Mouse (Mus musculus): ENCODE measurements around the gene Prps1. TPM values are rescaled to one million over a fixed set of nuclear protein-coding genes. Genes with fewer than 3 reads are reported as not detected.

Gene Prps1
- polyA plus RNA-seq (2016; fragmentation: Nextera tagmentation; extraction: Ambion mirVana): 69.6 and 72.3 TPM in 2 replicates

GRCm38 (mm10) chrX:140456279-140456731 lies at the start of gene Prps1:
TSS of gene Prps1 (plus strand) at chrX:140456613.
- peak; percentile 82 for ATAC-seq (ENCODE audit: insufficient number of reproducible peaks, insufficient read depth, low FRiP score, low TSS enrichment, low read depth)
- Histone ChIP-seq H3K27me3 (peaks cover 33% of the 10 kb centered on the region), H3K36me3 (no peaks in the 10 kb centered on the region), H3K4me2 (peak within 1 kb of the TSS; percentile 54), H3K4me1 (replicated peaks) (no peaks in the 10 kb centered on the region), H3K9ac (replicated peaks) (peak within 1 kb of the TSS; percentile 62), H3K27ac (no peak within 1 kb of the TSS), H3K9me3 (no peaks in the 10 kb centered on the region), H3K4me3 (replicated peaks) (peak within 1 kb of the TSS; percentile 57)
- 20% methylated on average over 26 of the region's 26 CpGs for WGBS

DNA sequence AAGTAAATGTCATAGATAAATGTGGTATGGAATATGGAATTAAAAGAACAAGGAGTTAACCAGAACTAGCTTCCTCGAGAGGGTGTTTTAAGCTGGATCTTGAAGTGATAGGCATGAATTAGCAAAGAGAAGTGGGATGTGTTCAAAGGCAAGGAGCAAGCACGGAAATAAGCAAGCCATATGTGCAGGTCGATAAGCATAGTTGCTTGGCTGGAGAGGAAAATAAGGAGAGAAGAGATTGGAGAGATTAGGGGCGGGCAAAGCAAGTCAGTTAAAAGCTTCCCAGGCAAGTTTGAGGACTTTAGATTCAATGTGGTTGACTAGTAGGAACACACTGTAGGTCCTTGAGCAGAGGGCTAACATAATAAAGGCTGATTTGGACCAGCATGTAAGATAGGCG lies 48.8 kb upstream of the Prps1 start:
- ATAC-seq (ENCODE audit: insufficient number of reproducible peaks, insufficient read depth, low FRiP score, low TSS enrichment, low read depth): no peak
- 74% methylated on average over 5 of the region's 5 CpGs for WGBS
- H3K4me3 ChIP-seq (replicated peaks): no peak overlapping the region
- no peaks in the 10 kb centered on the region for H3K9me3 ChIP-seq
- H3K9ac ChIP-seq (replicated peaks): no peak overlapping the region
- peaks cover 55% of the 10 kb centered on the region for H3K27me3 ChIP-seq
- H3K27ac ChIP-seq: no peak overlapping the region
- no peak overlapping the region for H3K4me2 ChIP-seq
- H3K4me1 ChIP-seq (replicated peaks): no peaks in the 10 kb centered on the region
- no peaks in the 10 kb centered on the region for H3K36me3 ChIP-seq

- Histone ChIP-seq H3K36me3 (no peaks in the 10 kb centered on the region), H3K27me3 (peaks cover 50% of the 10 kb centered on the region), H3K4me1 (replicated peaks) (no peaks in the 10 kb centered on the region), H3K4me3 (replicated peaks) (no peak overlapping the region), H3K9ac (replicated peaks) (no peak overlapping the region), H3K9me3 (no peaks in the 10 kb centered on the region), H3K4me2 (no peak overlapping the region), H3K27ac (no peak overlapping the region)
- no peak for ATAC-seq (ENCODE audit: insufficient number of reproducible peaks, insufficient read depth, low FRiP score, low TSS enrichment, low read depth)
- WGBS: 83% methylated on average over 4 of the region's 4 CpGs
These were observed 37.9 kb upstream of the Prps1 start for GRCm38 (mm10) chrX:140418467-140418866.

DNA sequence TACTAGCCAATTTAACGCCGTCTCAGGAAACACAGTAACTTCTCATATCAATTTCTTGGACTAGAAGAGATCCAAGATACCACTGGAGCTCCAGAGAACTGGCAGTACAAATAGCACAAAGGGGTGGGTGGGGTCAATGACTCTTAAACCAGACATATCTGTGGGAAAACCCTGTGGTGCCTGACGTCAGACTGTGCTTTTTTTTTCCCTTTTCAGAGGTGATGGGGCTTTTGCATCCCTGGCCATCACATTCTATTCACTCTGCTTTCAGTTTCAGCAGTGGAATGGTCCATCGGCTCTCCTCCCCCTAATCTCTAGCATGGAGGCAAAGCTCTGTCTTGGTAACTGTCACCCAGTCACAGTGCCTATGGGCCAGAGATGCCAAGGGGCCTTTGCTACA lies 29.3 kb upstream of the Prps1 start:
- no peaks in the 10 kb centered on the region for H3K4me1 ChIP-seq (replicated peaks)
- no peak overlapping the region for H3K9ac ChIP-seq (replicated peaks)
- H3K27me3 ChIP-seq: peaks cover 21% of the 10 kb centered on the region
- no peak overlapping the region for H3K4me3 ChIP-seq (replicated peaks)
- WGBS: 79% methylated on average over 4 of the region's 4 CpGs
- no peak for ATAC-seq (ENCODE audit: insufficient number of reproducible peaks, insufficient read depth, low FRiP score, low TSS enrichment, low read depth)
- H3K4me2 ChIP-seq: no peak overlapping the region
- H3K27ac ChIP-seq: no peak overlapping the region
- no peaks in the 10 kb centered on the region for H3K36me3 ChIP-seq
- H3K9me3 ChIP-seq: no peaks in the 10 kb centered on the region

DNA sequence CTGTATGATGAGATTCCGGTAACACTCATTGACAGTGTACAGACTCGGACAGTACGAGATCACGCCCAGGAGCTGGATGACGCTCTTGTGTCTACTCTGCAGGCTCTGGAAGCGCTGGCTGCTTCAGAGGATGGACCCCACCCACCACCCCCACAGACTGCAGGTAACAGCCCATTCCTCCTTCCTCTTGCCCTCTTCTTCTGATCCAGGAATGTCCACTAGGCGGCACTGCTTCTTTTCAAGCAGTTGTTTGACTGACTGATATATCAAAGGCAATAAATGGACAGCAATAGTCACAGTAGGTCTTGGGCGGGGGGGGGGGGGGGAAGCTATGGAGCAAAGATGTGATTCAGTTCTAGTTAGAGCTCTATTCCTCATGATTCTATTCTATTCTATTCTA lies 28.2 kb upstream of the Prps1 start:
- Histone ChIP-seq H3K4me1 (replicated peaks) (no peaks in the 10 kb centered on the region), H3K4me2 (no peak overlapping the region), H3K9me3 (no peaks in the 10 kb centered on the region), H3K36me3 (no peaks in the 10 kb centered on the region), H3K27me3 (peaks cover 31% of the 10 kb centered on the region), H3K4me3 (replicated peaks) (no peak overlapping the region), H3K27ac (no peak overlapping the region), H3K9ac (replicated peaks) (no peak overlapping the region)
- WGBS: 72% methylated on average over 8 of the region's 8 CpGs
- no peak for ATAC-seq (ENCODE audit: insufficient number of reproducible peaks, insufficient read depth, low FRiP score, low TSS enrichment, low read depth)

DNA sequence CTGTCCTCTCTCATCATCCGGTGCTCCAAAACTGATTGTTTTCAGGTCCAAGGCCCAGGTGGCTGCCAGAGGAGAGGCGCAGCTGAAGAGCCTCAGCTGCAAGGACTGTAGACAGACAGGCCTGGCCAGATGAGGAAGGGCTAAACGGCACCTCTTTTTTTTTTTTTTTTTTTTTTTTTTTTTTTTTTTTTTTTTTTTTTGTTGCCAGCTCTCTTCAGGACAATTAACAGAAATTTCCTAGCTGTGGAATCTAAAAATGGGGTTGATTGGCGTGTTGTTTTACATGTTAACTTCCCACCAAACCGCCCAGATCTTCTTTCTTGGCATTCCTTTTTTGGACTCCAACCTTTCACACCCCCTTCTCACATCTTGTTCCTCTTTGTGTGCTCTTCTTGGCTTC lies 26.4 kb upstream of the Prps1 start:
- no peaks in the 10 kb centered on the region for H3K4me1 ChIP-seq (replicated peaks)
- no peak for ATAC-seq (ENCODE audit: insufficient number of reproducible peaks, insufficient read depth, low FRiP score, low TSS enrichment, low read depth)
- no peak overlapping the region for H3K9ac ChIP-seq (replicated peaks)

GRCm38 (mm10) chrX:140430506-140430905 lies 25.9 kb upstream of the Prps1 start:
- ATAC-seq (ENCODE audit: insufficient number of reproducible peaks, insufficient read depth, low FRiP score, low TSS enrichment, low read depth): no peak
- H3K4me3 ChIP-seq (replicated peaks): no peak overlapping the region
- H3K9ac ChIP-seq (replicated peaks): no peak overlapping the region
- H3K4me1 ChIP-seq (replicated peaks): no peaks in the 10 kb centered on the region
- H3K4me2 ChIP-seq: no peak overlapping the region
- no peak overlapping the region for H3K27ac ChIP-seq
- no peaks in the 10 kb centered on the region for H3K9me3 ChIP-seq
- H3K36me3 ChIP-seq: no peaks in the 10 kb centered on the region
- peaks cover 43% of the 10 kb centered on the region for H3K27me3 ChIP-seq
- WGBS: 81% methylated on average over 12 of the region's 12 CpGs

More for the DNA sequence above, 26.4 kb upstream of the Prps1 start:
- peaks cover 41% of the 10 kb centered on the region for H3K27me3 ChIP-seq
- no peak overlapping the region for H3K4me2 ChIP-seq
- WGBS: 78% methylated on average over 5 of the region's 5 CpGs
- no peak overlapping the region for H3K27ac ChIP-seq
- H3K9me3 ChIP-seq: no peaks in the 10 kb centered on the region
- no peaks in the 10 kb centered on the region for H3K36me3 ChIP-seq
- no peak overlapping the region for H3K4me3 ChIP-seq (replicated peaks)

DNA sequence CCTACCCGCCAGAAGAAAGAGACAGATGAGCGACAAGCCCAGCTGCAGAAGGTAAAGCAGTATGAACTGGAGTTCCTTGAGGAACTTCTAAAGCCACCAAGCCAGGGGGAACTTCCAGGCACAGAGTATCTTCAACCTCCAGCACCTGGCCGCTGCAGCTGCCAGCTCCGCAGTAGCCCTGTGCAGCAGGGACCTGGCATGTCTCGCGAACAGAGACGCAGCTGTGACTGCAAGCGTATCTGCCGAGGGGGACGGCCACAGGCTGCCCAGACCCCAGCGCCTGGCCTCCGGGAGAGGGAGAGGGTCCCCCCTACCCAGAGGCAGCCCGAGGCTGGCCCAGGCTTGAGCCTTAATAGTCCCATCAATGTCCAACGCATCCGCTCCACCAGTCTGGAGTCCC lies 24.4 kb upstream of the Prps1 start:
- ATAC-seq (ENCODE audit: insufficient number of reproducible peaks, insufficient read depth, low FRiP score, low TSS enrichment, low read depth): no peak
- no peak overlapping the region for H3K4me2 ChIP-seq
- WGBS: 80% methylated on average over 15 of the region's 15 CpGs

GRCm38 (mm10) chrX:140432786-140433185 lies 23.6 kb upstream of the Prps1 start:
- H3K4me1 ChIP-seq (replicated peaks): no peaks in the 10 kb centered on the region
- peaks cover 50% of the 10 kb centered on the region for H3K27me3 ChIP-seq

More for the DNA sequence above, 24.4 kb upstream of the Prps1 start:
- Histone ChIP-seq H3K4me1 (replicated peaks) (no peaks in the 10 kb centered on the region), H3K36me3 (no peaks in the 10 kb centered on the region), H3K9me3 (no peaks in the 10 kb centered on the region), H3K27ac (no peak overlapping the region), H3K4me3 (replicated peaks) (no peak overlapping the region), H3K9ac (replicated peaks) (no peak overlapping the region), H3K27me3 (peaks cover 52% of the 10 kb centered on the region)

GRCm38 (mm10) chrX:140437906-140438305 lies 18.5 kb upstream of the Prps1 start:
- H3K9ac ChIP-seq (replicated peaks): no peak overlapping the region
- H3K36me3 ChIP-seq: no peaks in the 10 kb centered on the region
- H3K27ac ChIP-seq: no peak overlapping the region
- H3K9me3 ChIP-seq: no peaks in the 10 kb centered on the region
- peaks cover 61% of the 10 kb centered on the region for H3K27me3 ChIP-seq
- H3K4me3 ChIP-seq (replicated peaks): no peak overlapping the region
- ATAC-seq (ENCODE audit: insufficient number of reproducible peaks, insufficient read depth, low FRiP score, low TSS enrichment, low read depth): no peak
- no peak overlapping the region for H3K4me2 ChIP-seq
- no peaks in the 10 kb centered on the region for H3K4me1 ChIP-seq (replicated peaks)

More at GRCm38 (mm10) chrX:140432786-140433185, 23.6 kb upstream of the Prps1 start:
- Histone ChIP-seq H3K36me3 (no peaks in the 10 kb centered on the region), H3K9ac (replicated peaks) (no peak overlapping the region), H3K4me3 (replicated peaks) (no peak overlapping the region), H3K27ac (no peak overlapping the region), H3K4me2 (no peak overlapping the region), H3K9me3 (no peaks in the 10 kb centered on the region)
- no peak for ATAC-seq (ENCODE audit: insufficient number of reproducible peaks, insufficient read depth, low FRiP score, low TSS enrichment, low read depth)
- 88% methylated on average over 11 of the region's 11 CpGs for WGBS

DNA sequence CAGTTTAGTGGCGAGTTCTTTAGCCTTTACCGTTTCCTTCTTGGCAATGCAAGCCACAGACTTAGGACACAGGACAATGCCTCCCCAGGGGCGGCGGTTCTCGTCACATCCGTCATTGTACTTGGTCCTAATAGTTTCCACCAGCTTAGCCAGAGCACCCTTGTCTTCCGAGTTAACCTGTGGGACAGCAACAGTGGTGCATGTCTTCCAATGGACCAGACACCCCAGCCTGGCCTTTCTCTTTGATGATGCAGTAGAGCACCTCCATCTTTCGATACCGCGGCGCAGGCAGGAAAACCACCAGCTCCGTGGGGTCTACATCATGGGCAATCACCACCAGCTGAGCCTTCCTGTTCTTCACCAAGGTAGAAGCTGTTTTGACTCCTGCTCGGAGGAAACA lies 10.9 kb upstream of the Prps1 start:
- WGBS: 85% methylated on average over 13 of the region's 13 CpGs
- Histone ChIP-seq H3K36me3 (no peaks in the 10 kb centered on the region), H3K4me2 (no peak overlapping the region), H3K27me3 (peaks cover 48% of the 10 kb centered on the region), H3K27ac (no peak overlapping the region), H3K4me3 (replicated peaks) (no peak overlapping the region), H3K9me3 (no peaks in the 10 kb centered on the region), H3K4me1 (replicated peaks) (no peaks in the 10 kb centered on the region), H3K9ac (replicated peaks) (no peak overlapping the region)
- ATAC-seq (ENCODE audit: insufficient number of reproducible peaks, insufficient read depth, low FRiP score, low TSS enrichment, low read depth): no peak

DNA sequence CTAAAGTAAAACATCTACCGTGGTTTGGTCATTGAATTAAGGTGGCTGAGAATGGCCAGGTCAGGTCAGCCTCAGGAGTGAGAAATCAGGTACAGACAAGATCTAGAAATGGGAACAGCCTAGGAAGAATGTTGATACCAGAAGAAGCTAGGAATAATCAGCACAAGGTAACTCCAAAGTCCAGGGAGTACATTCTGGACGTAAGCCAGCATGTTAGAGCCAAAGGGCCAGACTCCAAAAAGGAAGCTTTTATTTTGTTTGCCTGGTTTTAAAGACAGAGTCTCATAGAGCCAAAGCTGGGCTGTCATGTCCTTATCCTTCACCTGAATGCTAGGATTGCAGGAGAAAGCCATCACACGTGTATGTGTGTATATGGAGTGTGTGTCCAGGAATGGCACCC lies 6.3 kb upstream of the Prps1 start:
- ATAC-seq (ENCODE audit: insufficient number of reproducible peaks, insufficient read depth, low FRiP score, low TSS enrichment, low read depth): no peak
- Histone ChIP-seq H3K9ac (replicated peaks) (no peak overlapping the region), H3K4me2 (no peak overlapping the region), H3K4me3 (replicated peaks) (no peak overlapping the region), H3K4me1 (replicated peaks) (no peaks in the 10 kb centered on the region), H3K27me3 (peaks cover 36% of the 10 kb centered on the region), H3K36me3 (no peaks in the 10 kb centered on the region), H3K27ac (no peak overlapping the region), H3K9me3 (no peaks in the 10 kb centered on the region)
- WGBS: 70% methylated on average over 3 of the region's 3 CpGs

Measured in limb, embryonic 12.5 days (tissue).